Mouse (Mus musculus) hindlimb bud, embryonic 11.5 days (tissue): ENCODE results near the gene Gstt2.

Experiments used
- DNase-seq: peaks from one replicate; pipeline ENCODE4 v3.0.0-alpha.2; 2012; ENCODE audit warnings: low read depth, low spot score; ENCODE audit errors: extremely low spot score

Gene Gstt2

DNA sequence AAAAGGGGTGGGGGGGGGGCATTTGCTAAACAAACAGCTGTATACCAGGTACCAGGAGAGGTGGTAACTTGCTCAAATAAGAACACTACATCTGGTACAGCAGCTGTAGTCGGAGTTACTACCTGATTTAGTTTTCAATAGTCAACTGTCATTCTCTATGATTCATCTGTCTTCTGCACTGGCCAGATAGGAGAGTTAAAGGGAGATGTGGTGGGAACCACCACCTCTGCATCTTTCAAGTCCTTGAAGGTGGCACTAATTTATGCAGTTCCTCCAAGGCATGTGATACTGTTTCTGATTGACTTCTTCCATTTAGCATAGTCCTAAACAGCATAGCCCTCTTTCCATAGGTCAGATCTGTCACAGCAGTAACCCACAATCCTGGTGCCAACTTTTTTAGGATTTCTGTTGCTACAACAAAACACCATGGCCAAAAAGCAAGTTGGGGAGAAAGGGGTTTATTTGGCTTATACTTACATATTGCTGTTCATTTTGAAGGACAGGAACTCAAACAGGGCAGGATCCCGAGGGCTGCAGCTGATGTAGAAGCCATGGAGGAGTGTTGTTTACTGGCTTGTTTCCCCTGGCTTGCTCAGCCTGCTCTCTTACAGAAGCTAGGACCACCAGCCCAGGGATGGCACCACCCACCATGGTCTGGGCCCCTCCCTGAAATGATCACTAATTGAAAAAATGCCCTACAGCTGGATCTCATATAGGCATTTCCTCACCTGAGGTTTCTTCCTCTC is 7.5 kb downstream of the Gstt2 start:
- no peak for DNase-seq

DNA sequence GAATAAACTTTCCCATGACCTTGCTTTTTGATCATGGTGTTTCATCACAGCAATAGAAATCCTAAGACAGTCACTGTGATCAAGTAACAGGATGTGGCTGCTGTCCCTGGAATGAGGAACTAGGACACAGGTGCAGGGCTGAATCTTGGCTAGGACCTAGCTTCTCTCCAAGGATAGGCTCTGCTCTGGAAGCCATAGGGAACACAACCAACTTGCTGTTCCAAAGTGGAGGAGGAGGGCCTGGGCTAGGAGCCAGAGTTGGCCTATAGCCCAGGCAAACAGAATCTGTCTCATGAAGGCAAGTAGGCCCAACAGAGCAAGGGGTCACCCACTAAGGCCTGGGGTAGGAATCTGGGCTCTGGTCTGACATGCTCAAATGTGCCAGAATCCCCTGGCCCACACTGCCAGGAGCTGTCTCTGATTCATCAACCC is 8.7 kb downstream of the Gstt2 start:
- DNase-seq: no peak

DNA sequence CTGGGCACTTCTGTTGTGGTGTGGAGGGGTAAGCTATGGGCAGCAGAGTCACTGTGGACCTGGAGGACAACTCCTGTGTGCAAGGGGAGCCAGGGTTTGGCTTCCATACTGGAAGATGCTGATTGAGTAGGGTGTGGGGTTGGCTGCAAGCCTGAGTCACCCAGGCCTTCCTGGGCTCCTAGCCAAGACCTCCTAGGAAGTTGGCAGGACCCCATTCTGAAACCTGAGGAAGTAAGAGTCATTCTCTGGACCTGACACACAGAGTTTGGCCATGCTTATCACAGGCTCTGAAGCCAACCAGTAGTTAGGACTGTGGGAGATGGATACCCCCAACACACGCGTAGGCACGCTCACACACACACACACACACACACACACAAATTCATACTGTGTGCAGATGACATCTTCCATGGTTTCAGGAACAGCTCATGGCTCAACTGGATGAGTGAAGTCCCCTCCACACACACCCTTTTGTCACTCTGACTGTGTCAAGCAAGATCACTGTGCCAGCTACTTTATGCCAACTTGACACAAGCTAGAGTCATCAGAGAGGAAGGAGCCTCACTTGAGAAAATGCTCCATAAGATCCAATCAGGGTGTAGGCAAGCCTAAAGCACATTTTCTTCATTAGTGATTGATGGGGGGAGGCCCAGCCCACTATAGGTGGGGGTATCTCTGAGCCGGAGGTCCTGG is 9.4 kb downstream of the Gstt2 start:
- no peak for DNase-seq

DNA sequence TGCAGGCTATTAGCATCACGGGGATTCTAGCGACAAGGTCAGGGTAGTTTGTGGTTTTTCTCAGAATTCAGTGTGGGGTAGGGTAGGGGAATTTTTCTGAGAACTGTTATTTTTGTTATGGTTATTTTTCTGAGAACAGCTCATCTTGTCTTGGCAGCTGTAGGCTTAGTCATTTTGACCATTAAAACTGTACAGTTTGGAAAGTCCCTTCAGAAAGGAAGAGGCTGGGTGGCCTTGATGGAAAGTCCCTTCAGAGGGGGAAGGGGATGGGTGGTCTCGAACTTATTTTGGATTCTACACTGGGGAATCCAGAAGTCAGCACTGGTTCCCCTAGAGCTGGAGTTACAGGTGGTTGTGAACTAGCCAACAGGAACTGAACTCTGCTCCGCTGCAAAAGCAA is 12.7 kb downstream of the Gstt2 start:
- DNase-seq: no peak

DNA sequence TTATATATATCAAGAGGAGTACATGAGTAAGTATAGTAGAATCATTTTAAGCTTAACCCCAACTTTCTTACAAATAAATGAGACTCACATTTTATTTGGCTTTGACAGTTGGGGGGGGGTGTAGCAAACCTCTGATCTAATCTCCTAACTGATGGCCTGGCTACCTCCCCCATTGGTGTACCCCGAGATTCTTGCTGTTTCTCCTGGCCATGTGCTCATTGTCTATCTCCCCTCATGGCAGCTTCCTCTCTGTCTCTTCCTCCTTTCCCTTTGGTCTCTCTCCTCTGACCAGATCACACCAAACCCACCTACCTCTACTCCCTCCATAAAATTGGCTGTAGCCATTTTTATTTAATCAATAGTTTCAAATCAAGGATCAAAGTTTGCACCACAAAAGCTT is 13.4 kb downstream of the Gstt2 start:
- DNase-seq: no peak

DNA sequence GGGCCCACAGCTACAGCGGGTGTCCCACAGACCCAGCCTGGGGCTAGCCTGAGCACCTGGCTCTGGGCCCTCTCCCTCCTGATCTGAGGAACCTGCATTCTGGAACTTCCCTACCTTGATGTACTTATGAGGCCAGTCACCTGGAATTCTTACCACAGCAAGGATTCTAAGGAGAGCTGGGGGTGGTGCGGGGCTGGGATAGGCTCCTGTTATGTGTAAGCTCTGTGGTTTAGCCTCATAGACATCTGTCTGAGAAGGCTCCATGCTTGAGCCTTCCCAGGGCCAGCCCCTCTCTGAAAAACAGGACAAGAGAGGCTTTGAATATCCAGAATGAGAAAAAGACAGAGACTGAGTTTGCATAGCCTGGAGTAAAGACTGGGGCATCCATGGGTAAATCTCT is 14.8 kb downstream of the Gstt2 start, which contains the start of gene Gstt4:
Gstt4 (minus strand) TSS at position 101 of the 400 bp plus-strand sequence.
- no peak for DNase-seq

DNA sequence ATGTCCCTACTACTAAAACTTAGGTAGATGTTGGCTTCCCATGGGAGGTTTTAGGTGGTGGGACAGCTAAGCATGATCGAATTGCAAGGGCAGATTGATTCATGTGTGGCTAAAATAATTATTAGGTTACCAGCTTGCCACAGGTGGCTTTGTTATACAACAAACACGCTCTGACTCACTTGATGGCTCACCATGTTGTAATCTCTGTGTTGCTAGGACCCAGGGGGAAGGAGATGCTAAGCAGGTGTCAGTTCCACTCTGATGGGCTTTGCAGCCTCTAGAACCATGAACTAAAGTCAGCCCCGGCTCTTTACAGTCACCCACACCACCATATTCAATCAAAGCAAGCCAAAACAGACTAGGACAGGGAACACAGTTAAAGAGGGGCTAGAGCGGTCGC is 17.3 kb downstream of the Gstt2 start:
- DNase-seq: no peak

DNA sequence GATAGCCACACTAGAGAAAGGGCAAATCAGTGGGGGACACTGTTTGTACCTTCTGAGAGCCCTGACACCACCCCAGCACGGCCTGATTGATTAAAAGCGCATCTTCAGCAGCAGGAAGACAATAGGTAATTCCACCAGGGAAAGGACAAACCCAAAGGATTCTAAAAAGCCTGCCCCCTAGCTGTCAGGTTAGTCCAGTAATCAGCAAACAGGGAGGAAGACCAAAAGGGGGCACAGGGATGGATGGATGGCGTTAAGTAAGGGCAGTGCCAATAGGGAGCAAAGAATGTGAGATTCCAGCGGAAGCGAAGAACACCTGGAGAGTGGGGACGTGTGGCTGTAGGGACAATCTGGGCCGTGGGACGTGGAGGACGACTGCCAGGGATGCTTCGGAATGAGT is 18.6 kb downstream of the Gstt2 start:
- no peak for DNase-seq

DNA sequence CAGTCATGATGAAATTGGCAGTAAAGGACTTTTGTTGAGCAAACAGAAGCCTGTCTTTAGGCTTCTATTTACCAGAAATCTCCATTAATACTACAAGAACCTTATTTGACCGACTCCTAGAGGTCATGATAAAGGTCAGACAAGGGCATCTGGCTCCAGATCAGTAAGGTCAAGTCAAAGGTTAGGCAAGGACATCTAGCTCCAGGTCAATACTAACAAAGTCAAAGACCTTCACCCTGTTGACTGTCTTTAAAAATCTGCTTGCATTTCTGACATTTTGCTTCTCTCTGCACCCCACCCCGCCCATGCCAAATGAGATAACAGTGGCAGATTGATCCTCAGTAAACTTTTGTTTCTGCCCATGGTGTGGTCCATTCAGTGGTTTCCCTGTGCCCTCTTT is 33.0 kb downstream of the Gstt2 start:
- no peak for DNase-seq

DNA sequence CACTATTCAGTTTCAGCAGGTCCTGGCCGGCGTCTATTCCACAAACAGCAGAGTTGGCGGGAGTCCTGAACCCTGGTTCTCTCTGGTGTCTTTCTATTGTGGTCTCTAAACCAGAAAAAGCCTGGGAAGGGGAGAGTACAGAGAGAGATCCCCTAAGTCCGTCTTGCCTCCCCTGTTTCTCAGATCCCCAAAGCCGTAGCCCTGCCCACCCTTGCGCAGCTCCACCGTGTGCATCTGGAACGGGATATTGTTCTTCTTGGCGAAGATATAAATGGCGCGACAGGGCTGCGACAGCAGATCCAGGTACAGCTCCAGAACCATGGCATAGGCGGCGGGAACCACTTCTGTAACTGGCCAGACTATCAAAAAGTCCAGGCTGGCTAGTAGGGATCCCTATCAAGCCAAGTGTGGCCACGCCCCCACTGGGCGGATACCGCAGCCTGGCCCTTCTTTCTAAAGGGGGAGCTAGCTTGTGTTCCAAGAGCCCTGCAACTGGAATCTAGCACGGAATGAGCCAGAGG is 39.0 kb downstream of the Gstt2 start, which contains the start of gene Gstt1:
Gstt1 (minus strand) TSS at position 409 of the 521 bp plus-strand sequence.
- DNase-seq: no peak

DNA sequence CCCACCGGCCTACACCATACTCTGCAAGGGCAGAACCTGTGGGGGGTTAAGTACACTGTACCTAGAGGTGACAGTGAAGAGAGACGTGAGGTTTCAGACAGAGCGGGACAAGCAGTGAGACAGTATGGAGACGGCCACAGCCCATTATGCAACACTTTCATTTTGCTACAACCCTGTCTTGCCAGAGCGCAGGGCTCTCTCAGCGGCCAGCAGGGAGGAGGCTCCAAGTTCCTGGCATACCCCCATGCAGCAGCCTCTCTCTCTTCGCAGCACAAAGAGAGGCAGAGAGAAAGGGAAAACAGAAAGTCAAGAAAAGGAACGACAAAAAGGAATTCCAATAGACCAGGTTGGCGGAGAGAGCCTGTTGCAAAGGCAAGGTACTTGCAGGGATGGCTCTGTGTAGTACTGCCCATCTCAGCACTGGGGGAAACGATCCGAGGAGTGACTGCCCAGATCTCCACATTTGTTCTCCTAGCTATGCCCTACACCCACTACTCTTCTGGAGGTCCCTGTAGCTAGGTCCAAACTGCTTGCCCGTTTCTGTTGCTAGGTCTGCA is 39.5 kb downstream of the Gstt2 start:
- no peak for DNase-seq

DNA sequence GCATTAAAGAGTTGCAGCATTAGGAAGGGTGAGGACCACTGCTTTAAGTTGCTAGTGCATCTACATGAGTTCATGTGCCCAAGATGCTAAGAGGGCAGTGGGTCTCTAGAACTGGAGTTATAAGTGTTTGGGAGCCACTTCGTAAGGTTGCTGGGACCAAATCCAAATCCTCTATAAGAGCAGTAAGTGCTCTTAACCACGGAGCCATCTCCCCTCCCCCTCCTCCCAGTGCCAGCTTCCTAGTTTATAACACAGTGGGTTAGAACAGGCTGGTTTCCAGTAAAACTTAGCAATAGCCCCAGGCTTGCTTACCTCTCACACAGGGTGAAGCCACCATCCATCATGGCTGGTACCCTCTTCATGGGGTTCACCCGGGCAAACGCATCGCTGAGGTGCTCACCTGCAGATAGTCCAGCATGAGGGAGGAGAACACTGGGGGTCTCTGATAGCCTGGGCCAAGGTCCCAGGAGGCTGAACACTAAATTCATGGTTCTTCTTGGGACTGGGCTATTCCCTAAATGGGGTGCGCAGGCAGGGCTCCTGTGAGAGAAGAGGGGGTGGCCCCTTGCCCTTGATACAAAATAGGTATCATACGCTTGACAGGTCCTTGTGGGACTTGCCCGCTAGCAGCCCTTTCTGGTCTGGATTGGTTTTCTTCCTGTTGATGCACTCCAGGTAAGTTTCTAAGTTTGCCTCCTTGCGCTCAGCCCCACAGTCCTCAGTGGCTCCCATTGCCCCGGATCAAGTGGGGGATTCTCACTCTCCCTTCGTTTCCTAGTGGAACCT is 40.3 kb downstream of the Gstt2 start:
- no peak for DNase-seq

DNA sequence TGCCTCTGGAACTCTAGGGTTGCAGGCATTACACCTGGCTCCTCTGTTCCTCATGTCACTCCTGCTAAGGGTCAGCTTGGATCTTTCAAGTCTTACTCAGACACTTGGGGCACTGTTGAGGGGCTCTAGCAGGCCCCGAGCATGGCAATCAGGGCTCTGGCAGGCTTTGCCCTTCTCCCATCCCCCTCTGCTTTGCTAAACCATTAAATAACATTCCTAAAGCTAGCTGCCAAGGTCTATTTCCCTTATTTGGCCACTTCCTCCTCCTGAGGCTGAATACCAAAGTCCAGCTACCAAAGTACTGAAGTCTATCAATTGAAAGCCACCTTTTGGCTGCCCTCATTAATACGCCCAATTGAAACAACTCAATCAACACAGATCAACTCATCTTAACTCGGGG is 42.3 kb downstream of the Gstt2 start:
- no peak for DNase-seq

DNA sequence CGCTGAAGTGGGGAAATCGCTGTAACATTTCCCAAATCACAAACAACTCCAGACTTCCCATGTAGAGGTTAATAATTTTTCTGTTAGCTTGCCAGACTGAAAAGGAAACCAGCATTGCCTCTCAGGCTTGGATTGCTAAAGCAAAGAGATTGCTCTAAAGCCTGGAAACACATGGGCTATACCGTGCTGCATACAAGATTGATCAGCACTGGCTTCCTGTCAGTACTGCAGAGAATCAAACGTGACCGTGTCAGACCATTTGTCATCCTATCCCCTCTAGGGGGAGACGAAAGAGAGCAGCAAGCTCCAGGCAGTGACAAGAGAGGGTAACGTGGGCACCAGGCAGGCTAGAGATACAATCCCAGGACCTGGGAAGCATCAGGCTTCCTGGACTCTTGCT is 46.5 kb downstream of the Gstt2 start:
- DNase-seq: no peak

DNA sequence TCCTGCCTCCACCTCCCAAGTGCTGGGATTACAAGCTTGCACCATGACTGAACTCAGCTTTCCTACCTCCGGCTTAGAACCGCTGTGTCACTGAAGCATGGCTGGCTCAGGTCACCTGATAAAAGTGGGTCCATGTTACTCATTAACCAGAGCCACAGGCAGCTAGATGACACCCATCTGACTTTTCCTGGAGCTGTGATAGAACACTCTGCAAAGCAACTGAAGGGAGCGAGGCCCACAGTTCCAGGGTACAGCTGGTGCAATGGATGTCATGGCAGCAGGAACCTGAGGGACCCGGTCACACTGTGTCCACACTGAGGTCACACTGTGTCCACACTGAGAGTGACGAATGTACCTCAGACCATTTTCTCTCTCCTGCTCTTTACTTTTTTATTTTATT is 47.4 kb downstream of the Gstt2 start:
- no peak for DNase-seq

DNA sequence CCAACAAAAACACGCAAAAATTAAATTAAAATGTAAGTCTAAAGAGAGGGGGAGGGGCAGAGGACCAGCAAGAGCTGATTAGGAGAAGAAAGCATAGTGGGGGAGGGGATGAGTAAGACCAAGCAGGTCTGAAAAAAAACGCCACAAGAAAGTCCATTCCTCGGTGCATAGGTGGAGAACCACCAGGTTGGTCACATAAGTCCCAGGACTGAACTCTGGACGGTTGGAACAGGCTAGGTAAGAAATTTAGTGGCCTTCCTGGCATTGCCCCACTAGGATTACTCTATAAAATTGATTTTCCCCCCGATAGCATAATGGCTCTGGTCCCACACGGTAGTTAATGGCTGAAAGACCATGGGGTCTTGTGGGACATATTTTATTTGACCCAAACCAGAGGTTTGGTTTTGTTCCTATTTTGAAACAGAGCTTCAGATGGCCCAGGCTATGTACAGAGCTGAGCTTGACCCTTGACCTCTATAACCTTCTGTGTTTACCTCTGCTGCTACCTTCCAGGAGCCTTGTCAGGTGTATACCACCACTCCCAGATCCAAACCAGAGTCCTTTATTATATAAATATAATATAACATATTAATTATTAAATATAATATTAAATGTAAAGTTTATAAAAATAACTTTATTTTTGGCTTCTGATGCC is 48.0 kb downstream of the Gstt2 start:
- DNase-seq: no peak

DNA sequence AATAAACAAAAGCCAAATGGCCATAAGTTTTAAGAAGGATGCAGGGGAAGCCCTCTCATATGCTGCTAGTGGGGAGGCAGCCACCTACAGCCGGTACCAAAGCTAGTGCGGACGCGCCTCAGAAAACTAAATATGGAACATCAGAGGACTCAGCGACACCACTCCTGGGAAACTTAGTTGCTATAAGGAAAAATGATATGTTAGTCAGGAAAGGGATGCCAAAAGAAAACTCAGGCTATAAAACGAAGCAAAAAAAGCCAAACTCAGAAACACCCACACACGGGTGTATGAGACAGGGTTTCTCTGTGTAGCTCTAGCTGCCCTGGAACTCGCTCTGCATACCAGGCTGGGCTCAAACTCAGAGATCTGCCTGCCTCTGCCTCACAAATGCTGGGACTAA is 48.9 kb downstream of the Gstt2 start:
- no peak for DNase-seq

DNA sequence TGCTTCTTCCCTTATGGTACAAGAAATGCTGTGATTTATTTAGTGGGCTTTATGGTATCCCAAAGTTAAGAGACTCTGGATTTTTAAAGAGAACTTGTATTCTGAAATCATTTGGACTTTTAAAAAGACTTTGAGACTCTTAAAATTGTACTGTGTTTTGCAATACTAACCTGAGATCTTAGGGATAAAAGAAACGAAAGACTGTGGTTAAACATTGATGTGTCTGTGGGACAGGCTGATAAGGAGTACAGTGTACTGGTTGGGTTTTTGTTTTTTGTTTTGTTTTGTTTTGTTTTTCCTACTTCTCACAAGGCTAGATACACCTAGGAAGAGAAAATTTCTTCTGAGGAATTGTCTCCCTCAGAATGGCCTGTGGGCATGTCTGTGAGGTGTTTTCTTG is 51.8 kb downstream of the Gstt2 start:
- no peak for DNase-seq
